Mouse (Mus musculus) layer of hippocampus, adult 11-12 months (tissue): ENCODE measurements around the gene Gabrd.
A peak's percentile ranks its signal among the peaks of the same experiment; 100 is the strongest.

Experiments used
- DNase-seq: peaks from one replicate; pipeline ENCODE4 v3.0.0; 2022; ENCODE audit warnings: low spot score

Gabrd gene

DNA sequence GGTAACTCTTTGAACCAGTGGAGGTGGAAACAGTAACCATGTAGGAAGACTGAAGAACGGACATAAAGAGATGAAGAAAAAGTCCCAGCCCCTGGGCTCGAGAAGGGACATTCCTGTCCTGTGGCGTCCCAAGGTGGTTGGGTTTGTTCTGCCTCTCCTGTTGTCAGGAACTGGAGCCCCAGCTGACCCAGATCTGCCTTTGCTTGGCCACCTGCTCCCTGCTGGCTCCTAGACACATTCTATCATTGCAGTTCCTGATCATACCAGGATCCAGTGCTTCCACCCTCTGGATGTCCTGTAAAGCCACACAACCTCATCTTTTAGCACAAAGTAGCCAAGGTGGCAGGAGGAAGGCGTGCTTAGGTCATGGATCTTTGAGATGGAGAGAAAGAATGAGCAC is 14.6 kb downstream of the Gabrd start:
- no peak for DNase-seq

- peak; percentile 67 for DNase-seq
Observed at GRCm38 (mm10) chr4:155382752-155383151, 15.2 kb downstream of the Gabrd start.

- no peak for DNase-seq
Observed at GRCm38 (mm10) chr4:155381974-155382373, 15.9 kb downstream of the Gabrd start.

DNA sequence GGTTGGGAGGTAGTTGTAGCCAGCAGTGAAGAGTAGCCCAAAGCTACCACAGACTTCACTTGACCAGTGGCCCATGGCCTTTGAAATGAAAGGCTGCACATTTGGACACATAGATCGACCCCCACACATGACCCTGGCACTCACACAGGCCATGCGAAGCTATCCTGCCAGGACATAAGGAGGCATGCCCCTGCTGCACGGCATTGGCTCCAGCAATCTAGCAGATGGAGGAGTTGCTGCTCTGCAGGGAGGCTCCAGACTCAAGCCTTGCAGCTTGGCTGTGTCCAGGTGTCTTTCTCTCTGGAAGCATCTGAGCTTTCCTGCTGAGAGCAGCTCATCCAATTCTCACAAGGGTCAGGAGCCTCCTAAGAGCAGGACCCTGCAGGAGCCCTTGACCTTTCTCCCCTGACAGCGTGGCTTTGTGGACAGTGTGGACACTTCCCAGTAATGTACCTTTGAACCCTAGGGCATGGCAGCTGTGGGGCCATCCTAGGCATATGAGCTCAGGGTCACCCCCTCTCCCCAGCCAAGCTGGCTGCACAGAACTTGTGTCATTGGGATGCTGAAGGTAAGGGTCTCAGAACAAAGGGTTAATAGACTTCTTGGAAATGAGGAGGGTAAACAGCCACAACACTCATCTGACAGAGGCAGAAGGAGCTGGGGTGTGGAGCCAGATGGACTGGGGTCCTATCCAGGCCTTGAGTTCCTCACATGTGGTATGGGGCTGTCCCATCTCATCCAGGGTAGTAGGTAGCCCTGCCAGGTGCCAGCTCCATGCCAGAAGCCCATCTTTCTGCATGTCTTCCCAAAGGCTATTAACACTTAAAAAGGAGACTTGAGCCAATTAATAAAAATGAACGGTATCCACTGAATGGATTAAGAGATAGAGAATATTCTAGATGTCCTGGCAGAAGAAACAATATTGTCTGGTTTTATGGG is 25.8 kb downstream of the Gabrd start:
- no peak for DNase-seq

DNA sequence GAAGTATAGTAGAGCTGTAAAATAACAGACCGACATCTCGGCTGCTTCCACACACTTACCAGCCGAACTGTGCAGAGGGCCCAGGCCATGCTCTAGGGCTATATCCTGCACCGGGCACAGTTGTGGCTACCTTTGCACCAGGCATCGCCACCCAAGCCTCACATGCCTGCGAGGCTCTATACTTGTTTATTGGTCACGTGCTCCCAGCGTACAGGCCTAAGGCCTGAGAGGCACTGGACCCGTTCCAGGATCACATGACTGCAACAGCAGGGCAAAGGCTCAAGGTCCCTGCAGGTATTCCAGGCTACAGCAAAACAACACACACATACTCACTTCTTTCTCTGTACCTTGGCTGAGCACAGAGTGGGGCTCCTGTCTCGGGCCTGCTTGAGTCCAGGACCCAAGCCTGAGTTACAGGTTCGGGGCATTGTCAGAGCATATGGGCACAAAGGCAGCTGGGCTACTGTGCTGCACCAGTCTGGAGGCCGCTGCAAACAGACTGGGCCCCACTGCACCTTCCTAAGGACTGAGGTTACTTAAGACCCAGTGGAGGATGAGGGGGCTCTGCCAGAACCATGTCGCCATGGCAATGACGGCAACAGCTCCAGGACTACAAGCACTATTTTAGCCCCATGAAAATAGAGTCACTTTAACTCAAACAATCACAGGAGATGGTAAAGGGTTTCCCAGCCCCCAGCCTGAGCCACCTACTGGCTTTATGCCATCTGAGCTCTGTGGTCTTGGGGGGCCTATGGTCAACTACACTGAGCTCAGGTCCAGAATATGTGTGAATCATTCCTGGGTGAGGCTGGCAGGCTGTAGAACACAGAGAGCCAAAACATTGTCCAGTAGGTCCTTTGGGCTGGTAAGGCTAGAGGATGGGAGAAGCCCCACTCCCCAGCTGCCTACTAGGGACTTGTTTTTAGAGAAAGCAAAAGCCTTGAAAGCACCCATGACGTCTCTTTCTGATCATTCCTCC is 26.9 kb downstream of the Gabrd start:
- no peak for DNase-seq

DNA sequence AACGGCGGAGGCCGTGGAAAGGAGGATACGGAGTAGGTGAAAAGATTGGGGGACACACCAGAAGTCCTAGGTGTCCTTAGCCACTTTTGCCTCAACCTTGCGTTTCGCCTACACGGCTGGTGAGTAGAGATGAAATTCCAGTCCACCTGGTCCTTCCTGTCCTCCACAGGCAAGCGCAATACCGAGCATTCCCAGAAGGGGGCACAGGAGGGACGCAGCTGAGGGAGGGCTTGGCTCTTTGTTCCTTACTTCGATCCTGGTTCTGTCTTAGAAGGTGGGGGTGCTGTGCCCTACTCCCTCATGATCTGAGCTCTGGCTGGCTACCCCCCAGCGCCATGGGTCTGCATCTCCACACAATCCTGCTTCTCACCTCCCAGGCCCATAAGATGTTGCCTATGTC is 29.2 kb downstream of the Gabrd start:
- DNase-seq, result peak; percentile 81

DNA sequence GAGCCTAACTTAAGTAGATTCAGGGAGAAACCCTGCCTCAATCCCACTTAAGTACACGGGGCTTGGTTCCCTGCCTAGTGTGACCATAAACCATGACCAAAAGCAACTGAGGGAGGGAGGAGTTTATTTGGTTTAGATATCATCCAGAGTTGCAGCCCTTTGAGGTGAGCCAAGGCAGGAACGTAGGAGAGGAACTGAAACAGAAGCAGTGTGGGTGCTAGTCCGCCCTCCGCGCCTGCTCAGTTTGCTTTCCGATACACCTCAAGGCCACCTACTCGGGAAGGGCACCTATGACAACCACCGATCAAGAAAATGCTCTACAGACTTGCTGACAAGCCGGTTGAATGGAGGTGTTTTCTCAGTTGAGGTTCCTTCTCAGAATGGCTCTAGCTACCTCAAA is 30.2 kb downstream of the Gabrd start:
- DNase-seq, result no peak

- no peak for DNase-seq
Observed at GRCm38 (mm10) chr4:155366784-155367183, 31.1 kb downstream of the Gabrd start.

- DNase-seq, result no peak
Observed at GRCm38 (mm10) chr4:155362443-155362842, 35.5 kb downstream of the Gabrd start.

GRCm38 (mm10) chr4:155361303-155361791 is 36.6 kb downstream of the Gabrd start, which contains the start of gene Prkcz:
TSS of gene Prkcz (minus strand) at chr4:155361361.
- DNase-seq, result peak; percentile 71

- no peak for DNase-seq
Observed at GRCm38 (mm10) chr4:155360856-155361255, 37.1 kb downstream of the Gabrd start.

DNA sequence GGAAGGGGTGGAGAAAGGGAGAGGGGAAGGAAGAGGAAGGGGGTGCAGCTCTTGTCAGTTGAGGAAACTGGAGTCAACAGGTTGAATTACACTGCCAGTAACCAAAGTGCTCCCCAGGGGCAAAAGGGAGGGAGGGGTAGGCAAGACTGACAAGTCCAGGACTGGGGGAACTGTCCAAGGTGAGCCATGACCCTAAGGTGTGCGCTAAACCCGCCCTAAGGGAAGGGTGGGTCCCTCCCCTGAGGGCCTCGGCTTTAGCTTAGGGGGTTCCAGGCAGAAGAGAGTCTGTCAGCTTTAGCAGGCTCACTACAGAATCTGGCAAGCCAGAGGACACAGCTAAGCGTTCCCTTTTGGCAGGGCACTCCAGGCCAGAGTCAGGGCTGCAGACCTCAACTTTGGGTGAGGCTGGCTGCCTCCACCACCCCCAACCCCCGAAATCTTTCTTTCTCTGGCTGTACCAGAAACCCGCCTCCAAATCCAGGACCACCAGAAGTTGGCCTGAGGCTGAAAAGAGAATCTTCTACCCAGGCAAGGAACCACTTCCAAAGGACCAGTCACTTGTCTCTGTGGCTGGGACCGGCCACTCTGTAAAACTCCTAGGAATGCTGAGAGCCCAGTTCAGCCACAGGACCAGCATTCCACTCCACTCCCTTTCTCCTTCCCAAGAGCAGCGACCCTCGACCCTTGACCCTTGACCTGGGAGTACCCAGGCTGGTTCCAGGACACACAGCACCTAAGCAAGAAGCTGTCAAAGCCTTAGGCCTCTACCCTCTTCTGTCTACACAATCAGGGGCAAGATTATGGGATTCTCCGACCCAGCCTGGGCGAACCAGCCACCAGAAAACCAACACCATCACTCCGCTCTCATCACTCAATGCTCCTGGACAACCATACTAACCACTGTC is 38.1 kb downstream of the Gabrd start:
- no peak for DNase-seq

- no peak for DNase-seq
Observed at GRCm38 (mm10) chr4:155357601-155358000, 40.3 kb downstream of the Gabrd start.

GRCm38 (mm10) chr4:155356354-155356753 is 41.6 kb downstream of the Gabrd start:
- no peak for DNase-seq

DNA sequence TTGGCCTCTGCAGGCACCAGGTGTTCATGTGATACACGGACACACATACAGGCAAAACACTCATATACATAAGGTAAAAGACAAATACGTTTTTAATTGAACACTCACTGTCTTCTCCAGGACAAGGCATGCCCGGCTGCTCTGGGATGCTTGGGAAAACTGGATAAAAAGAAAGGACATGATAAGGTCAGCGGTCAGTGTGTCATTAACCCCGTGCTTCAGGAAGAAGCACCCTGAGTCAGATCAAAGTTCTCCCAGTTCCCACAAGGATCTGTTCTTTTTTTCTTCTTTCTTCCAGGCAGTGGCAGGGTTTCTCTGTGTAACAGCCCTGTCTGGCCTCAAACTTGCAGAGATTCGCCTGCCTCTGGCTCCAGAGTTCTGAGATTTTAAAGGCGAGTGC is 43.4 kb downstream of the Gabrd start:
- no peak for DNase-seq

GRCm38 (mm10) chr4:155354035-155354434 is 43.9 kb downstream of the Gabrd start:
- no peak for DNase-seq

DNA sequence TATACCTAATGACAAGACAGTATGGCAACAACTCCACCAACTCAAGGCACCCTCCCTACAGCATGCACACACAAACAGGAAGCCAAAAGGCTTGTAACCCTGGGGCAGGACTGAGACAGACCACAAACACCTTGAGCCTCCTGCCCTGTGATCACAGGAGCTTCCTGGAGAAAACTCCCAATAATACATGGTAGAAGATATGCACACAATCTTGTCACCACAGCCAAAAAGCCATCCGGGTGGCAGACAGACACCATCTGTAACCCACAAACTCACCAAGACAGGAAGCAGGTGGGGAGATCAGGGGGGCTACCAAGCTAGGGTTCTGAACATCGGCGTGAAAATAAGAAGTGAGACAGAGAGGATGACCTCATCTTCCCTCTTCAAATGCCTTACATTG is 45.3 kb downstream of the Gabrd start:
- no peak for DNase-seq

GRCm38 (mm10) chr4:155346350-155346749 is 51.6 kb downstream of the Gabrd start:
- no peak for DNase-seq

DNA sequence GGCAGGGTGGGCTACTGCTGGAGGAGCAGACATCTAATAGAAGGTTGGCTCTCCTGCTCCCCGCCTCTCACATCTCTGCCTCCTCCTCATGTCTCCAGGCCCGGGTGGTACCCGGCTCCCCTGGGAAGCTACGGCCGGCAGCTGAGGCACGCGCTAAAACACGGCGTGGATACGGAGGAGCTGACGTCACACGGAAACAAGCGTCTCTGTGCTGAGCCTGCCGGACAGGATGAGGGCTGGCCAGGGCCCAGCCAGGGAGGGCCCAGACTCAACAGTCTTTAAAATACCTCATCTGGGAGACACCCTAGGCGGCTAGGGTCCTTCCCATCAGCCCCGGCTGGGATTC is 52.3 kb downstream of the Gabrd start:
- DNase-seq, result peak; percentile 80

GRCm38 (mm10) chr4:155344716-155345607 is 53.0 kb downstream of the Gabrd start:
- peak; percentile 52 for DNase-seq

DNA sequence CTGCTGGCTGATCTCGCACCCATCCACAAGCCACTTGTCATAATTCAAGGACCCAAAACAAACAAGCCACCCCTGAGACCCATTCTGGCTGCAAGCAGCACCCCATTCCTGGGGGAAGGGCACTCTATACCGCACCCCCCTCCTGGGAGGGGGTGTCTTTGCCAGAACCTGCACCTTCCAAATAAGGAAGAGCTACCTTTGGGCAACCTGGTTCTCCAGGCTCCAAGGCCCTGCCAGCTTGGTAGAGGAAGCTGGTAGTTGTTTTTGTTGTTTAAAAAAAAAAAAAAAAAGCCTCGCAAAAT is 53.7 kb downstream of the Gabrd start:
- peak; percentile 32 for DNase-seq
